Mouse (Mus musculus) retina, embryonic 14.5 days (tissue): ENCODE data around the gene Sugct.

Source experiments
- DNase-seq: peaks from one replicate; pipeline ENCODE4 v3.0.0-alpha.2; 2015; ENCODE audit warnings: low spot score

Gene Sugct

GRCm38 (mm10) chr13:17291057-17291456 is 404.3 kb downstream of the Sugct start:
- no peak for DNase-seq

GRCm38 (mm10) chr13:17288377-17288776 is 407.0 kb downstream of the Sugct start:
- no peak for DNase-seq

DNA sequence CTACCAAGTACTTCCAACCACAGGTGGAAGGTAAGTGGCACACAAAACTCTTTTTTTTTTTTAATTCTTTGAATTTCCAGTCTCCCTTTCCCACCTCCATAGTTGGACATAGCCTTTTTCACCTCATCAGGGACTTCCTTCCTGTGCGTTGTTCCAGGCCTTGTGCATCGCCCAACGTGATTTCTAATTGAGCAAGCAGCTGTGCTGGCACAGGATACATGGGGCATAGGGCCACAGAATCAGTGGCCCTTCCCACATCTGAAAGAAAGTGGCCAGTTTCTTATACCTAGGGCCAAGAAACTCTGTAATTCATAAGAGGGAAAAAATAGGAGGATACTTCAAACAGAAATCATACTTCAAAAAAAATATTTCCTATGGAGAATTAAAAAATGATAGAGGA is 449.4 kb downstream of the Sugct start:
- no peak for DNase-seq

- DNase-seq: no peak
These were observed 478.8 kb downstream of the Sugct start for GRCm38 (mm10) chr13:17216524-17216923.

DNA sequence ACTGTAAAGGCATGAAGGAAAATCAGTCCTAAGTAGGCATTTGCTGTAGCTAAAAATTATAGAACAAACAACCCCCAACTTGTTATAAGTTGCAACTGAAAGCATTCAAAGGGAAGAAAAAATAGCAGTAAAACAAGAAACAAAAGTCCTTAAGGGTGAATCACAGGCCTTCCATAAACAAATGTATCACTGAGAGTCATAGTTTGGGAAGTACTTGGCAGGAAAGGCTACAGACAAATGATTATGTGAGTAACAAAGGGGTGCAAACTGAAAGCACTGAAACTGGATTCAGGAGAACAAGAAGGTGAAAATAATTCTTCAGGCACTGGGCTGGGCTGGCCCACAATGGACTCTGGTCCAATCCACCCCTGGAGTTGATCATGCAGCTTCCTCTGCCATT is 482.7 kb downstream of the Sugct start:
- no peak for DNase-seq

GRCm38 (mm10) chr13:17190180-17190762 is 505.1 kb downstream of the Sugct start:
- DNase-seq: no peak

- DNase-seq: no peak
These were observed 510.1 kb downstream of the Sugct start for GRCm38 (mm10) chr13:17185253-17185652.

- no peak for DNase-seq
These were observed 529.4 kb downstream of the Sugct start for GRCm38 (mm10) chr13:17165917-17166316.

DNA sequence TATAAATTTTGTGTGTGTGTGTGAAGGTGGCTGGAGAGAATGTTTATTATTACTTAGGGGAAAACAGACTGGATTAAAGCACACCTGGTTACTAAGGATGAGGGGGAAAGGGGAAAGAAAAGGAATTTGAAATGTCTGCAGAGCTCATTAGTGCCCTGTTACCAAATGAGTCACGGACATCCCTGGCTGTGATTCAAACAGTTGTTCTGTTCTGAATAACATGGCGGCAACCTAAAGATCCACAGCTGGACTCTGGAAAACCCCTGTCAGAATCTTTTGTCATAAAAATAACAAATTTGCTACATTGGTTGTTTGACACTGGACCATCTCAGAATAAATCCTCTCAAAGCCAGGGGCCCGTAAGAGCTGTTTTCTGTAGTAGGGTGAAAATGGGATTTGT is 530.6 kb downstream of the Sugct start:
- no peak for DNase-seq

DNA sequence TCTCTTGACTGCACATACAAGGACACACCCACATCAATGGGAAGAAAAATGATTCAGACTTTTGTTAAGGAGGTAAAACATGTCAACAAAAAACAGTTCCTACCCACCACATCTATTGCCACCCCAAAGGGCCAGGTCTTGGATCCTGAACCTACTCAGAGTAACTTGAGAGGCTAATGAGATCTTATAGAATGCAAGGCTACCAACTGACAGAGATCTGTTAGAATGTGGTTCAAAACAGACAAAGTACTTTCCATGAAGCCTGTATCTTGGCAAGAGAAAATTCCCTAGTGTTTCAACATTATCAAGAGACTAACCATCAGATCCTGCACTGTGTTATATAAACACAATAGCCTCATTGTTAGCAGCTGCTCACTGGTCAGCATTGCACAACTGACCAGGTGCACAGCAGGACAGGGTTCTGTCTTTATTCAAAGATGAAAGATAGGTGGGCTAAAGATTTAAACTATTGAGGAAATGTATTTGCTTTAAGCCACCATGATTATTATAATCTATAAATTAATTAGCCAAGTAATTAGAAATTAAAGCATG is 548.8 kb downstream of the Sugct start:
- DNase-seq: no peak

DNA sequence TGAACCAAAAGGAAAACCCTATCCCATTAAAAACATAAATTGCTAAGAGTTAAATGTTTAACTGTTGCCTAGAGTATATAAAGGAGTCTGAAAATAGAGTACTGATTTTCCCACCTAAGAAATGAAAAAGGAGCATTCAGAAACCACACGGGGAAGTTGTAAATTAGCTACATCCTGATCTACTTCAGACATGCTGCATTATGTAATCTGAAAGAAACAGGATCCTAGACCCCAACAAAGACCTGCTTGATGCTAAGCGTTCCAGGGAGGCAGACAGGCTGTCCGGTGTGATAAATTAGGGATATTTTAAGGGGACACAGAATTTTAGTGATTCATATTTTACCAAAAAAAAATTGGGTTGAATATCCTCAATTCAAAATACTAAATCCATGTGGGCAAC is 579.3 kb downstream of the Sugct start:
- DNase-seq: no peak

DNA sequence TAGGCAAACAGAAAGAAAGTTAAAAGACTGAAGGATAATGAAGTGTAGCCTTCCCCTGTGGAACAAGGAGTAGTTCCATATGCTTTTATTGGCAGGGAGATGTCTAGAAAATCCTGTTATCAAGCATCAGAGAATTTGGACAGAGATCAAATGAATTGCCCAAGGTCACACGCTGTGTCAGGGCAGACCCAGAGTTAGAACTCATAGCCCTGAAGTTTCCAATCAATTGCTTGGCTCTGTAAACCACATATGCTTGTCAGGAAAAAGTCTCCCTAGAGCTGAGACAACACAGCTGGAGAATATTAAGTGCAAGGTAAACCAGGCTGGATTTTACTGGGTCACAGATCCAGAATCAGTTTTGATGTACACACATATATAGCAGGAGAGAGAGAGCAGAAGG is 593.0 kb downstream of the Sugct start:
- no peak for DNase-seq

DNA sequence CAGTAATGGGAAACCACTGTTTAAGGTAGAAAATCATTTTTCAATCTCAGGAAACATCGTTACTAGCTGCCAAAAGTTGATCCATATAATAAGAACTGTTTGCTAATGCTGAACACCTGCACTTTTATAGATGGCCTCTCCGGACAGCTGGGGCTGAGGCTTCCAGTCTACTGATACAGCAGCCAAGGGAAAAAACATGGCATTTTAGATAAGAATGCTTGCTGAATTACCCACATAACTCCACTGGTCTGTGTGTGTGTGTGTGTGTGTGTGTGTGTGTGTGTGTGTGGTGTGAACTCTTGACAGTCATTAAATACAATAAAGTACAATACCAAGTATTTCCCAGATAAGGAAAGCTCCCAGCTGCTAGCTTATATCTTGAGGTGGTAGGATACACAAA is 608.8 kb downstream of the Sugct start:
- DNase-seq: no peak

DNA sequence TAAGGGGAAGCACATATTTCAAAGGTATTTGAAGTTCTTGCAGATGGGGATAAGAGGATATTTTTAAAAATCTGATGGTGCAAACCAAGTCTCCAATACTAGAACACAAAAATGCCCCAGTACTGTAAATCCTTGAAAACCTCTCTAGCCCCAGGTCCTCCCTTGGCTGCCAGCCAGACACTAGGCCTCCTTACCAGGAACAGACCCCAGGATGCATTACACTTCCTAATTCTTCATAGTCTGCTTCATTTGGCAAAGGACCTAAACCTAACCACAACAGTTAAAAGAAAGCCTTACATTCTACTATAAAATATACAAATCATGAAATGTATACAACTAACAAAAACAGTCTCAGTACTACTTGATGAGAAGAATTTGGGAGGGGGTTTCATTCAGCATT is 609.2 kb downstream of the Sugct start:
- no peak for DNase-seq

GRCm38 (mm10) chr13:17084946-17085852 is 610.2 kb downstream of the Sugct start:
- no peak for DNase-seq

- DNase-seq: no peak
These were observed 613.7 kb downstream of the Sugct start for GRCm38 (mm10) chr13:17081618-17082017.

DNA sequence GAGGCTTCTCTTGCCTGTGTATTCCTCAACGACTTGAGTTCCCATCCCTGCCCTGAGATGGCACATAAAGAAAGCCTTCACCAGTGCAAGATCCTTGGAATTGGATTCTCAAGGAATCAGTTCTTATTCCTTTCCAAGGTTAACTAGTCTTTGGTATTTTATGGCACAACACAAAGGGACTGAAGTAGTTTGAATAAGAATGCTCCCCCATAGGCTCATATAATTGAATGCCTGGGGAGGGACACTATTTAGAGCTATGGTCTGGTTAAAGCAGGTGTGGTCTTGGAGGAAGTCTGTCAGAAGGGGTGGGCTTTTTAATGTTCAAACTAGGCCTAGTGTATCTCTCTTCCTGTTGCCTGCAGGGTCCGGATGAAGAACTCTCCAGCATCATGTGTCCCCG is 629.8 kb downstream of the Sugct start:
- DNase-seq: no peak

- no peak for DNase-seq
These were observed 638.7 kb downstream of the Sugct start for GRCm38 (mm10) chr13:17056650-17057049.

GRCm38 (mm10) chr13:17043426-17044224 is 651.7 kb downstream of the Sugct start:
- DNase-seq: no peak

DNA sequence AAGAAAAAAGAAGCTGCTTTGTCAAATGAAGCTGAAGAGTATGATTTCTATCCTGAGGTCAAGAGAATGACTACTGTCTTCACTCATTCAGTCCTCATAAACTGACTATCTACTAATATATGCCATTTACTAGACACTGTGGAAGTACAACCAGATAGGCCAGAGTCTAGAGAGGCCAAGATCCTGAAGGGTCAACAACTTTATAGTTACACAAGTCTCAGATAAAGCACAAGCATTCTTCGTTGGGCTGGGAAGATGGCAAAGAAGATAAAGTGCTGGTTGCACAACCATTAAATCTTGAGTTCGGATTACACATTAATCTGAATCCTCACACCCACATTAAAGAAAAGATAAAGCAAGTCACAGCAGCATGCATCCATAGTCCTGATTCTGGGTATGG is 653.0 kb downstream of the Sugct start:
- DNase-seq: no peak

DNA sequence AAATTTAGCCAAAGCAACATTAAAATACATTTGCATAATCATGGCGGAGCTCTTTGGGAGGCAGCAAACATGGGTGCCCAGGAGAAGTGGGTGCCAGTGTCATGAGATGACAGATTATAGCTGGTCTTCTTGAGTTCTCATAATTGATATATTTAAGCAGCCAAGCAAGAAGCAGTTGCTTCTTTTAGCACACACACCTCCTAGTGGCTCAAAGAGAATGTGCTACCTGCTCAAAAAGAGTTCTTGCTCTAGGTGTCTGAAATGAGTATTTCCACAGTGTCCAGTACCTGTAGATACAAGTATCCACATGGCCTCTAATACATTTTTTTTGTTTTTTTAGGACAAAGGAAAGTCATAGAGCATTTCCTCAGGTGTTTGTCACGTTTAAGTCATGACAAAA is 655.6 kb downstream of the Sugct start:
- no peak for DNase-seq

GRCm38 (mm10) chr13:17038341-17038740 is 657.0 kb downstream of the Sugct start:
- DNase-seq: no peak

GRCm38 (mm10) chr13:17037899-17038298 is 657.5 kb downstream of the Sugct start:
- no peak for DNase-seq
